11 mouse cellular contexts compared by ENCODE assay signal in the genomic region with DNA sequence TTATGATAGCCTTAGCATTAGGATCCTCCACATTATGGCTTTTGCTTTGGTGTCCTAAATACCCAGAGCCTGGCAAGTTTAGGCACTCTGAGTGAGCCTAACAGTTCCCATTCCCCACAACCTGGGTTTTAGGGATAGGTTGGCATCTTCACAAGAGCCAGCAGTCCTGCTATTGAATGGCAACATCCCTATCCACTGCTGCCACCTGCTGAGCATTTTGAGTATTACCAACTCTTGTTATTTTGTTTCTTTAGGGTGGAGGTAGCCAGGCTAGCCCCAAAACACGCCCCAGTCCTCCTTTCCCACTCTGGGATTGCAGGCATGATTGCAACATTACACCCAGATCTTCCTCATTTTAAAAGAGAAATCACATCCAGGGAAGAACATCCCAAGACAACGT. TPM values are rescaled to one million over a fixed set of nuclear protein-coding genes. Genes with fewer than 3 reads are reported as not detected.
DNase-seq lines count a peak whose midpoint lies in the region; ATAC-seq and TF ChIP-seq lines count a peak whose summit lies in the region.
"Not testable (repeated sequence)": the region's sequence is repeated elsewhere in the genome, so short reads cannot be mapped to it uniquely, and the experiment has no call there.
"Had no signal": no experiment of that assay in that cellular context is flagged by ENCODE, and none has a peak within 500 bp of the region (broad histone marks: within the 10 kb centered on the region; RNA-seq: fewer than 3 reads in every experiment).

No protein-coding gene starts in this region.

- peak; percentile 57 for TF ChIP-seq RAD21 in MEL (IDR thresholded peaks at IDR 0.05; ENCODE audit: low read depth, low read length)

- not testable (repeated sequence) for TF ChIP-seq POLR2A in MEL (IDR thresholded peaks at IDR 0.05; ENCODE audit: control insufficient read depth in 1 of 2, insufficient read depth in 1 of 2, low read depth in 1 of 2, low read length in 2 of 2, poor library complexity in 1 of 2)

- peak in 2 of 3 experiments; percentile 19 to 51; a peak in 2 of 6 replicates for TF ChIP-seq CTCF in MEL (IDR thresholded peaks at IDR 0.05 in 2 of 3, conservative IDR thresholded peaks at IDR 0.05 in 1 of 3; ENCODE audit: control insufficient read depth in 1 of 3, insufficient read depth in 1 of 3, low read depth in 2 of 3, low read length in 3 of 3, poor library complexity in 1 of 3, severe bottlenecking in 1 of 3)
- TF ChIP-seq CTCF in liver, postnatal 0 days (IDR thresholded peaks at IDR 0.05; ENCODE audit: low read depth), result peak; percentile 68

- not testable (repeated sequence) for H3K36me3 ChIP-seq in MEL (ENCODE audit: control insufficient read depth in 1 of 2, insufficient read depth in 2 of 2, low read length in 2 of 2); hindbrain, embryonic 15.5 days; liver, postnatal 0 days (replicated peaks; ENCODE audit: insufficient read depth, low read length); neural tube, embryonic 11.5 days (ENCODE audit: control insufficient read depth, insufficient read depth, low read length)

- H3K4me2 ChIP-seq in hindbrain, embryonic 15.5 days; liver, postnatal 0 days (ENCODE audit: low read depth, low read length); neural tube, embryonic 11.5 days (ENCODE audit: low read depth): not testable (repeated sequence)

- not testable (repeated sequence) for H3K27me3 ChIP-seq in MEL (ENCODE audit: control insufficient read depth in 1 of 2, insufficient read depth in 2 of 2, low read length in 2 of 2); hindbrain, embryonic 15.5 days; liver, postnatal 0 days (ENCODE audit: insufficient read depth, low read length); neural tube, embryonic 11.5 days (ENCODE audit: control insufficient read depth, insufficient read depth, low read length)

- TF ChIP-seq EP300 in MEL (IDR thresholded peaks at IDR 0.05; ENCODE audit: low read depth in 1 of 2, low read length in 2 of 2); liver, postnatal 0 days (IDR thresholded peaks at IDR 0.05; ENCODE audit: low read depth): not testable (repeated sequence)

- H3K4me1 ChIP-seq in MEL (ENCODE audit: control insufficient read depth in 1 of 2, insufficient read depth in 2 of 2, low read length in 2 of 2); hindbrain, embryonic 15.5 days (replicated peaks); liver, postnatal 0 days (ENCODE audit: insufficient read depth); neural tube, embryonic 11.5 days (ENCODE audit: control insufficient read depth, insufficient read depth, low read length): not testable (repeated sequence)

- not testable (repeated sequence) for H3K4me3 ChIP-seq in MEL (ENCODE audit: control insufficient read depth in 1 of 2, insufficient read depth in 1 of 2, low read depth in 2 of 2, low read length in 2 of 2); hindbrain, embryonic 15.5 days; liver, postnatal 0 days (ENCODE audit: low read depth, low read length); neural tube, embryonic 11.5 days (ENCODE audit: low read depth, low read length)

- not testable (repeated sequence) for H3K27ac ChIP-seq in MEL (ENCODE audit: control insufficient read depth, low read depth, low read length); hindbrain, embryonic 15.5 days (replicated peaks); liver, postnatal 0 days (ENCODE audit: low read depth); neural tube, embryonic 11.5 days (ENCODE audit: low read depth, low read length)

- WGBS in hindbrain, embryonic 15.5 days, result 23% methylated on average over 2 of the region's 2 CpGs
- 24% methylated on average over 2 of the region's 2 CpGs for WGBS in liver, postnatal 0 days (ENCODE audit: insufficient replicate concordance)
- WGBS in neural tube, embryonic 11.5 days, result 34% methylated on average over 2 of the region's 2 CpGs

- not testable (repeated sequence) for H3K79me2 ChIP-seq in MEL (ENCODE audit: control insufficient read depth, insufficient read depth, low read length, poor library complexity)

- not testable (repeated sequence) for H3K9ac ChIP-seq in MEL (ENCODE audit: control insufficient read depth, low read depth, low read length, poor library complexity, severe bottlenecking); hindbrain, embryonic 15.5 days; liver, postnatal 0 days (replicated peaks); neural tube, embryonic 11.5 days (ENCODE audit: low read length)

- peak; percentile 65; the same call in 1 of the 2 replicates for ATAC-seq in common myeloid progenitor, adult 5-6 weeks (replicated peaks; ENCODE audit: low read depth, poor library complexity, severe bottlenecking)
- ATAC-seq in hindbrain, embryonic 15.5 days (ENCODE audit: low FRiP score, low read depth), result peak; percentile 48; the same call in 1 of the 2 replicates
- peak; percentile 27; the same call in 1 of the 2 replicates for ATAC-seq in liver, postnatal 0 days
- ATAC-seq in neural tube, embryonic 11.5 days (ENCODE audit: insufficient read depth, low FRiP score, low TSS enrichment), result not testable (repeated sequence)

- H3K9me3 ChIP-seq in MEL (replicated peaks; ENCODE audit: insufficient read depth, low read length); hindbrain, embryonic 15.5 days; liver, postnatal 0 days (ENCODE audit: low read length); neural tube, embryonic 11.5 days (ENCODE audit: control insufficient read depth, low read length): not testable (repeated sequence)

- peak; percentile 14 for DNase-seq in MEL (ENCODE audit: low read depth, low spot score)
- peak; percentile 6 to 10 for DNase-seq in frontal cortex, postnatal 25 days (ENCODE audit: low spot score in 2 of 2)
- peak; percentile 8 to 17 for DNase-seq in layer of hippocampus, postnatal 14 days (ENCODE audit: low spot score in 2 of 2)
- DNase-seq in liver, postnatal 0 days, result peak; percentile 23
- peak; percentile 10 for DNase-seq in neural tube, embryonic 11.5 days (ENCODE audit: low spot score)
- peak; percentile 2 for DNase-seq in thymus, postnatal 14 days

TF ChIP-seq in MEL, 35 proteins besides CTCF, POLR2A, EP300 and RAD21:
- TF ChIP-seq SMC3 (IDR thresholded peaks at IDR 0.05; ENCODE audit: low read depth, low read length), result peak; percentile 53
- TF ChIP-seq ZC3H11A (IDR thresholded peaks at IDR 0.05; ENCODE audit: low read depth, low read length), result peak; percentile 45

RNA-seq across cellular contexts. Expression of a gene that starts 14.8 kb away (rescaled TPM):
- total RNA-seq in MEL (2012; rRNA removed), result not detected in 2 replicates
- polyA plus RNA-seq in MEL (2012; ENCODE audit: insufficient read depth in 1 of 2, insufficient read length in 2 of 2, low read depth in 1 of 2, low replicate concordance in 2 of 2, missing spikeins in 1 of 2), result not detected
- total RNA-seq in common myeloid progenitor, adult 5-6 weeks (2017), result 0.18 TPM in 1 of 2 replicates, not detected in the other
- polyA plus RNA-seq in hindbrain, embryonic 15.5 days (2015; fragmentation: Nextera tagmentation; extraction: Ambion mirVana), result not detected in 2 replicates
- not detected for total RNA-seq in layer of hippocampus, postnatal 14 days (2021)
- polyA plus RNA-seq in liver, postnatal 0 days (2015; fragmentation: Nextera tagmentation; extraction: Ambion mirVana), result 2.6 and 5.0 TPM in 2 replicates
- not detected in 2 replicates for polyA plus RNA-seq in neural tube, embryonic 11.5 days (2014; fragmentation: Nextera tagmentation; extraction: Ambion mirVana)
- polyA plus RNA-seq: G1E; heart, embryonic 15.5 days; myocyte had no signal
